Mouse (Mus musculus): ENCODE results near the gene Vkorc1.

The Vkorc1 gene

DNA sequence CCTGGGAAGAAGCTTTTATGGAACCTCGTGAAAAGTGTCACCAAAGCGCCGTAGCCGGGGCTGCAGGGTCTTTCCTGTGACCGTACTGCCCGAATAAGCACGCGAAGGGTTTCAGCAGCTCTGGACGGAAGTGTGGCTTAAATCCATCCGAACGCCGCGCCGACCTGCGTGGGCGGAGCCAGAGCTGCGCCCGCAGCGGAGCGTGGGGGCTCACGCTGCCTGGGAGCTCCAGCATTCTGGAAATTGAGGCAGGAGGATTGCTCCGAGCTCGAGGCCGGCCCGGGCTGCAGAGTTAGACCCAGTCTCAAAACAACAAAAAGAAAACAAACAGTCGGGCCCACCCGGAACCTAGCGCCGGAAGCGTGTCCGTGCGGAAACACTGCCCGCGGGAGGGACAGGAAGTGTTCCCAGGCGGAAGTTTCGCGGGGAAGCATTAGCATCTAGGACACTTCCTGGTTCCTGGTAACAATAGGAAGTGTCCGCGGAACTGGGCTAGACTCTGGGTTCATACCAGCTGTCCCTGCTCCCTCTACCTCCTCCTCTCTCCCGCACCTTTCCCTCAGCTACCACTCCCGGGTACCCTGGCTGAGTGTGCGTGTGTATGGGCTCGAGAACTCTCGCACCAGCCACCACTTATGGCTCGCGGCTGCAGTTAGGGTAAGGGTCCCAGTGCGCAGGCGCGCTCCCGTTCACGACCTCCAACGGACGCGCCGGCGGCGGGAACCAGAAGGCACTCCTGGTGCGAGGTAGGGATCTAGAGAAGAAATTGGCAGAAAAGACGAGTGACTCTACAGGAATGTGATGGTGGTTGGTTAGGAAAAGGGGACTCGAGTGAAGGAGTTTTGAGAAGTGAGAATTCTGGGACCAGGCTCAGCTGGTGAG, 18.7 kb downstream of the Vkorc1 start, which contains the start of gene Zfp668:
Gene Zfp668, minus strand, starts transcription at position 362 of the 882 bp plus-strand sequence.
- peak; percentile 88 for DNase-seq (ENCODE audit: low spot score)

DNA sequence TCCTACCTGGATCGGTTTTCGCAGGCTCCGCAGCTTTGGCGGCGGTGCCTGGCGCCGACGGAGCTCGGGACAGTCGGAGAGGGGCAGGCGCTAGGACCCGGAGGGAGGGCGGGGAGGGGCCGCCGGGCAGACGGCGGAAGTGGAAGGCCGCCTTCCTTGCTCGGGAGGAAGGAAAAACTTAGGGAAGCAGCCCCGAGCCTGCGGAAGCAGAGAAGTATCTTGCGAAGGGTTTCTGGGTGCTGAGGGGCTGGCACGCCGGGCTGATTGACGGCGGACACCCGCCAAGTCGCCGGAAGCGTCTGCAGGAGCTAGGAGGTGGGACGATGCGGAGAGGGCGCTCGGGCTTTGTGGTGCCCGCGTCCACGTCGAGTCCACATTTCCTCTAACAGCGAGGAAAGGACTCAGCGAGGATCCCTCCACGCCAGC, 19.4 kb downstream of the Vkorc1 start, which contains the start of gene Zfp646:
Gene Zfp646, plus strand, starts transcription at position 181 of the 426 bp plus-strand sequence.
- DNase-seq (ENCODE audit: low spot score) = peak; percentile 64

DNA sequence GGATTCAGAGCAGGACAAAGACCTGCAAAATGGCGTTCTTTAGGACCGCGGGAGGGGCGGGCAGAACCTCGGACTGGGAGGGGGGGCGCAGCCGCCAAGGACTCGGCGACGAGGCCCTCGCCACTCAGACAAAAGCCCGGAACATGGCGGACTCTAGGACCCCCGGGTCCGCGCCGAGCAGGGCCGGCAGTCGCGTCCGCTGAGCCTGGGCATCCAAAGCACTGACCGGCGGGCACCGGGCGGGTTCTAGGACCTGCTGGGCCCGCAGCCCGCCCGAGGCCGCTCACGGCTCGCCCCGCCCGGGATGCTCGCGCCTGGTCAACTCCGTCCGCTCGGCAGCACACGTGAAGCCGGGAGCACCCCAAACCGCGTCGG, 19.8 kb downstream of the Vkorc1 start:
- DNase-seq (ENCODE audit: low spot score) = peak; percentile 80

DNA sequence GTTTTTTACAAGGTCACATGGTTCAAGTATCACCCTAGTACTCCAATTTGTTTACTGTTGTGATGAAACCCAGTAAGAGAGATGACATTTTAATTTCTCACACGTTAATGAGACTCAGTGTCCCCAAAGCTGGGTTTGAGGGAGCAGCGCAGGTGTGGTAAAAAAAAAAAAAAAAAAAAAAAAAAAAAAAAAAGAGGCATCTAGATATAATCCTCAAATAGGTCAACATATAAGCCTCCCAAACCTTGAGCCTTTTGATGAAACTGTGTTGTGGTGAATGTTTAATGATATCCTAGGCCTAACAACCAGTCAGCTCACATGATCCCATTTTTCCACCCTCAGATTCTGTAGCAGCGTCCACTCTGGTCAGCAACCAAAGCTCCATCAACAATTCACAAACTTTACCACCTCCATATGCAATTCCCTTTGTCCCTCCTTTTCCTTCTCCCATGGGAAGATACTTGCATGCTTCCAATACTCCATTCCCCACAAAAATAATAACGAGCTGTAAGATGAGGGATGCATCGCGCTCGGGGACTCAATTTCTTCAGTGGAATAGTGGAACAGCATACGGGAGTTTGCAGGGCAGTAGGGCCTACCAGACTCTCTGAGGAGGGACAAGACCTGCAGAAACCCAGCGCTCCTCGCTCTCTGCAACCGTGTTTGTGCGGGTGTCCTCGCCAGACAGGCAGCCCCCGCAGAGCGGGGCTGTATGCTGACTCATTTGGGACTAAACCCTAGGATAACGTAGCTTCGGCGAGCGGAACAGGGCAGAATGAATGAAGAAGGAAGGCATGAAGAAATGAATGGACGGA, 20.4 kb downstream of the Vkorc1 start:
- no peak for DNase-seq (ENCODE audit: low spot score)

DNA sequence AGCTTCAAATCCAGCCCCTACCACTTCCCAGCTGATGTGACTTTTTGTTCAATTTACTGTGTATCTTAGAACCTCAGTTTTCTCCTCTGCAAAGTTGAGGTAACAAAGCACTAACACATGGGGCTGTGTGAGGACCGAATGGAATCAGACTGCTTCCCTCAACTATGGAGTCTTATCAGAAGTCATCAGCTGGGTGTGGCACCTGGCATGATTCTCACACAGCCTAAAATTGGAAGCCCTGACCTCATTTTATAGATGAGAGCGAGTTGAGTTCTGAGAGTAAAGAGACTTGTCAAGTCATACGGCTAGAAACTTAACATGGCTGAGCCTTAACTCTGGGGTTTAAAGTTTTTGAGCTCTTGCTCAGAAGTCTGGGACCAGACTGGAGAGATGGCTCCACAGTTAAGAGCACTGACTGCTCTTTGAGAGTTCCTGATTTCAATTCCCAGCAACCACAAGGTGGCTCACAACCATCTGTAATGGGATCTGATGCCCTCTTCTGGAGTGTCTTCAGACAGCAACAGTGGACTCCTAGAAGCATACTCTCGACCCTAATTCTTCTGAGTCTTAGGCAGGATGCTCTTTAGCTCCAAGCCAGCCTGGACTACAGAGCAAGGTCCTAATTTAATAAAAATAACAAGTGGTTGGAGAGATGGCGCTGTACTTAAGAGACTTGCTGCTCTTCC, 25.1 kb downstream of the Vkorc1 start:
- no peak for DNase-seq (ENCODE audit: low spot score)

DNA sequence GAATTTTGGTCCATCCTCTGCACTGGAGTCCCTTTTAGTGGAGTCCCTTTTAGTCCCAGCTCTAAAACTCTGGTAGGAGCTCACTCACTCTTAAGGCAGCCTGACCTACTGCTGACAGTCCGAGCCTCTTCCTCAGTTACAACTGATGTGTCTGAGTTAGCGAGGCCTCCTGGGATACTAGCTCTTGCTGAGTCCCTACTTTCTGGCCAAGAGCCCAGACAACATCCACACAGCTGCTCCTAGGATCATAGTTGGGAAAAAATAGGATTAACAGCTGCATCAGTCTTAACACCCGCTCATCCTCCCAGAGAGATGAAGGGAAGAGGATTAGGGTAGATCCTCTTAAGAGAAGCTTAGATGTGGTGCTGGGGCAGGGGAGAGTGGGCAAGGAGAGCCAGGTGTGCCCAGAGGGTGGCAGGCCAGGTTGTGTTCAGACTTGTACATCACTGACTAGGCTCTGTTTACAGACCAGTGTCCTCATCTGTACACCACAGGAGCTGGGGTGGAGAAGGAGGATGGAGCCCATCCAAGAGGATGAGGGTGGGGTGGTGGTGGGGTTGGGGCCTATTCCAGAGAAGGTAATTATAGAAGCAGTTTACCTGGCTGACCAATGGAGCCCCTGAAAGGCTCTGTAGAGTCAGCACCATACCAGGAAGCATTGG, 26.1 kb downstream of the Vkorc1 start:
- no peak for DNase-seq (ENCODE audit: low spot score)

DNA sequence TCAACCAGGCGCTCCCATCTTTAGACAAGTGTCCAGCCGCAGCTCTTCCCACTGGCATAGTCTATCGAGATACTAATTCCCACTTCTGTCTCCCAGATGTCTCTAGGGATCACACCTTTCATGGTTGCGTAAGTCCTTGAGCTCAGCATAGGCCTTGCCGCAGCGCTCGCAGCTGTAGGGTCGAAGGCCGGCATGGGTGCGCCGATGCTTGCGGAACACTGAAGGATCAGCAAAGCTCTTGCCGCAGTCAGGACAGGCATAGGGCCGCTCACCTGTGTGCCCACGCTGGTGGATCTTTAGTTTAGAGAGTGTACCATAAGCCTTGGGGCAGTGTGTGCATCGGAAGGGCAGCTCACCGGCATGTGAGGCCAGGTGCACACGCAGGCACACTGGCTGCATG, 27.8 kb downstream of the Vkorc1 start:
- no peak for DNase-seq (ENCODE audit: low spot score)

DNA sequence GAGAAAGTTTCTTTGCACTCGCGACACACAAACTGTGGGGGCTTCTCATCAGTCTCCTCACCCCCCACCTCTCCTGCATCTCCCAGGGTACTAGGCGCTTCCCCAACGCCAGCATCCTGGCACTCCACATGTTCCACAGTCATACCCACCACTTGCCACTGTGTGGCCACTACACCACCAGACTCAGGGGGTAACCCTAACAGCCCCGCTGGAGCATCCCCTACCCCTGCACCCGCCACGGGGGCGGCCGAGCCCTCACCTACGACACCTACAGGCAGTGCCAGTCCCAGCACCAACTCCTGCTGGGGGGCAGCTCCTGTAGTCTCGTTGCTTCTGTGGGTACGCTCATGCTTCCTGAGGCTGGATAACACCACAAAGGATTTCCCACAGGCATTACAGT, 29.0 kb downstream of the Vkorc1 start:
- no peak for DNase-seq (ENCODE audit: low spot score)

DNA sequence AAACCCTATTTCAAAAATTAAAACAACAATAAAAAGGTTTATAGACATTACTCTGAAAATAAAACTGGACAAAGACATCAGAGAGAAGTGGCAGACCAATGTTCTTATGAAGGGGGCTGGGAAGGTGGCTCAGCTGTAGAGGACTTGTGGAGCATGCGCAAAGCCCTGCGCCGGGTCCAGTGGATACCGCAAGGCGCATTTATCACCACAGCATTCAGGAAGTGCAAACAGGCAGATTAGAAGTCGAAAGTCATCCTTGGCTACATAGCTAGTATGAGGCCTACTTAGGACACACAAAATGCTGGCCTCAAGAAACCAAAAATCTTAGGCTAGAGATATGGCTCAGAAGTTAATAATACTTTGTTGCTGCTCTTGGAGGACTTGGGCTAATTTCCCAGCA, 37.2 kb downstream of the Vkorc1 start:
- DNase-seq (ENCODE audit: low spot score) = no peak

DNA sequence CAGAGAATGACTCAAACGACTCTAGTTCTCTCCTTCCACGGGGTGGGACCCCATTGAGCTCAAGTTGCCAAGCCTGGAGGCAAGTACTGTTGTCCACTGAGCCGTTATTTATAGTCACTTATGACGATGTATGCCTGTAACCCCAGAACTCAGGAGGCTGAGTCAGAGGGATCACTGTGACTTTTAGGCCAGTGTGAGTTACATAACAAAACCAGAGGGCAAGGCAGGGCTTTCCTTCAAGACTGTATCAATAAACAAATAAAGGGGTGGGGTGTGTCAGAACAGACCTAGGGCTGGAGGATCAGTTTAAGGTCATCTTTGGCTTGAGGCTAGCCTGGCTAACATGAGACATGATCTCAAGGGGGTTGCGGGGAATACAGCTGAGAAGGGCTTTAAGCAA, 44.5 kb downstream of the Vkorc1 start:
- no peak for DNase-seq (ENCODE audit: low spot score)

DNA sequence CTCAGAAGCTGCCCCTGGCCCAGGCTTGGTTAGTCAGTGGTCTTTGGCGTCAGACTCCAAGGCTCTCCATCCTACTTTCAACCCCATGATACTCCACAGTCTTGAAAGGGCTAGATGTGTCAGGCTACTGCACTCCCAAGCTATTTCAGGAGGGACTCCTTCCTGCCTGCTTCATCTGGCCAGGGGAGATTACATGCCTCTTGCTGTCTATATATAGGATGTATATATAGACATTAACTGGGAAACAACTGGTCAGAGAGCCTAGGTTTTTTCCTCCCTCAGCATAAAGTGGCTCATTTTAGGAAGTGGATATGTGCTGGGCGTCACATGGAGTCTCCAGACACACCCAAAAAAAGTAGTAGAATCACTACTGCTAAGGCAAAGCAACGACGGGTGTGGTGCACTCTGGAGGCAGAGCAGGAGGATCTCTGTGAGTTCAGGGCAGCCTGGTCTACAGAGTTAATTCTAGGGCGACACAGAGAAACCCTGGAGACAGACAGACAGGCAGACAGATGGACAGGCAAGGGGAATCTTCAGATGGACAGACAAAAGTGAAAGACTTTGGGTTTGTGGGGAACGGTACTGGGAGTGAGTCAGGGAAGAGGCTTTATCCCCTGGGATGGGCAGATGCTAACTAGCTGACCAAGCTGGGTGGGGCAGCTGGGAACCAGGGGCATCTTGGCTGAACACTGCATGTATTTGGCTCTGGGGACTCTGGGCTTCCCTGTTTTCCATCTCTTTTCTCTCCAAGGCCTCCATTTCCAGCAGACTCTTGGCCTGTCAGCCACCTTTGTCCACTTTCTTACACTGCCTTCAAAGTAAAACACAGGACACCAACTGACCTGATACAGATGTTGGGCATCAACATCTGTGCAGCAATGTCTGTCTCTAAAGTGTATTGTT, 45.2 kb downstream of the Vkorc1 start:
- DNase-seq (ENCODE audit: low spot score) = no peak
